Mouse (Mus musculus) embryonic facial prominence, embryonic 10.5 days (tissue): ENCODE data around the gene Xbp1. TPM values are rescaled to one million over a fixed set of nuclear protein-coding genes. Genes with fewer than 3 reads are reported as not detected.

Experiments
- DNase-seq: peaks from one replicate; pipeline ENCODE4 v3.0.0-alpha.2; 2017; ENCODE audit warnings: low spot score
- H3K27ac ChIP-seq: fragments of 300-500 bp; sonication (generic); replicated peaks from 2 replicates; pipeline ENCODE4 v1.5.1; 2016; ENCODE audit warnings: mild to moderate bottlenecking
- H3K27me3 ChIP-seq: fragments of 300-500 bp; sonication (generic); replicated peaks from 2 replicates; pipeline ENCODE4 v1.6.1; 2016; ENCODE audit warnings: low read depth, mild to moderate bottlenecking; ENCODE audit not compliant: poor library complexity, severe bottlenecking
- H3K36me3 ChIP-seq: fragments of 300-500 bp; sonication (generic); replicated peaks from 2 replicates; pipeline ENCODE4 v1.6.1; 2016; ENCODE audit warnings: mild to moderate bottlenecking, moderate library complexity
- H3K4me1 ChIP-seq: fragments of 300-500 bp; sonication (generic); 2 replicates; pipeline ENCODE4 v1.6.1; 2016
- H3K4me3 ChIP-seq: fragments of 300-500 bp; sonication (generic); 2 replicates; pipeline ENCODE4 v1.5.1; 2016; ENCODE audit warnings: mild to moderate bottlenecking, moderate library complexity
- H3K9me3 ChIP-seq: fragments of 300-500 bp; sonication (generic); 2 replicates; pipeline ENCODE4 v1.6.1; 2016; ENCODE audit warnings: mild to moderate bottlenecking
- WGBS: fragments of 180-500 bp; shearing (Covaris S2); methylation state at CpG from one replicate; pipeline ENCODE4 v1.1.7; 2016; 5-methylcytosine and 5-hydroxymethylcytosine counted together
- polyA plus RNA-seq: library from polyadenylated mRNA; unstranded; fragments of >200 nt; fragmentation: Nextera tagmentation; extraction: Ambion mirVana; gene quantifications from 2 replicates; pipeline ENCODE4 v1.2.1, GENCODE M21; 2016

Xbp1 gene
- polyA plus RNA-seq, 1 experiment from 2014 or later: 119 TPM

- Histone ChIP-seq H3K27me3 (no peaks in the 10 kb centered on the region), H3K9me3 (no peaks in the 10 kb centered on the region), H3K36me3 (no peaks in the 10 kb centered on the region), H3K4me1 (peaks cover 20% of the 10 kb centered on the region), H3K4me3 (no peak overlapping the region), H3K27ac (no peak overlapping the region)
- DNase-seq: no peak
- 64% methylated on average over 12 of the region's 12 CpGs for WGBS
Observed at GRCm38 (mm10) chr11:5495286-5495832, 25.1 kb upstream of the Xbp1 start.

GRCm38 (mm10) chr11:5495906-5496305, 24.6 kb upstream of the Xbp1 start:
- WGBS: 80% methylated on average over 5 of the region's 5 CpGs
- no peaks in the 10 kb centered on the region for H3K36me3 ChIP-seq
- no peaks in the 10 kb centered on the region for H3K27me3 ChIP-seq
- DNase-seq: no peak
- H3K9me3 ChIP-seq: no peaks in the 10 kb centered on the region
- no peak overlapping the region for H3K27ac ChIP-seq
- no peak overlapping the region for H3K4me3 ChIP-seq
- H3K4me1 ChIP-seq: peaks cover 20% of the 10 kb centered on the region

DNA sequence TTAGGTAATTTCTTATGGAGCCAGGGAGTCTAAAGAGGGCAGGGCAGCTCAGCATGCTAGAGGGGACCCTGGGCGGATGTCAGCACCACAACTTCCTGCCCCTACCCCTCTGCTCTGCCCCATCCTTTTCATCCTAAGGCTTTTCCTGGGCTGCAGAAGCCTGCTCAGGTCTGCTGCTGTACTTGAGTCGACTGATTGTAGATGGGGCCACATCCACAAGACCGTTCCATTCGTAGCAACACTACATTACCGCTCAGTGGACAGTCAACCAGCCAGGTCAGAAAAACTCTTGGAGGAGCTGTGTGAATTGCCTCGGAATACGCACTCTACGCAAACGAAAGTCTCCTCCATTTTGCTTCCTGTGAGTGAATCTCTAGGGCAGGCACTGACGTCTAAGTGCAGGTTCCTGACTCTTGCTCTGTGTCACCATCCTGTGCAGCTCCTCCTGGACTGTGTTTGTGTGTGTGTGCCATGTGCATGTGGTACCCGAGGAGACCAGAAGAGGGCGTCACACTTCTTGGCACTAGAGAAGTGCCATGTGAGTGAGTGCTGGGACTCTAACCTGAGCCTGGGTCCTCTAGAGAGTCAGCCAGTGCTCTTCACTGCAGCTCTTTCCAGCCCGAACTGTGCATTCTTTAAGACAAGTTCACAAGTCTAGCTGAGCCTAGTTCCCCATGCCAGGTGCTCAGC, 23.8 kb upstream of the Xbp1 start:
- no peaks in the 10 kb centered on the region for H3K27me3 ChIP-seq
- no peak overlapping the region for H3K4me3 ChIP-seq
- H3K27ac ChIP-seq: no peak overlapping the region
- peaks cover 18% of the 10 kb centered on the region for H3K4me1 ChIP-seq
- H3K9me3 ChIP-seq: no peaks in the 10 kb centered on the region
- no peak for DNase-seq
- H3K36me3 ChIP-seq: no peaks in the 10 kb centered on the region
- WGBS: 93% methylated on average over 13 of the region's 13 CpGs

- H3K4me1 ChIP-seq: peaks cover 13% of the 10 kb centered on the region
- no peak overlapping the region for H3K4me3 ChIP-seq
- H3K9me3 ChIP-seq: no peaks in the 10 kb centered on the region
- H3K27me3 ChIP-seq: no peaks in the 10 kb centered on the region
- no peak for DNase-seq
- no peaks in the 10 kb centered on the region for H3K36me3 ChIP-seq
- H3K27ac ChIP-seq: no peak overlapping the region
- 77% methylated on average over 9 of the region's 9 CpGs for WGBS
Observed at GRCm38 (mm10) chr11:5498422-5498821, 22.0 kb upstream of the Xbp1 start.

GRCm38 (mm10) chr11:5498931-5499661, 21.4 kb upstream of the Xbp1 start:
- no peak for DNase-seq
- no peaks in the 10 kb centered on the region for H3K27me3 ChIP-seq
- no peaks in the 10 kb centered on the region for H3K9me3 ChIP-seq
- peaks cover 8% of the 10 kb centered on the region for H3K4me1 ChIP-seq
- H3K4me3 ChIP-seq: no peak overlapping the region
- 0 out of 2 replicates have a peak overlapping the region, but pooled peaks have one; percentile 30 for H3K27ac ChIP-seq
- 72% methylated on average over 13 of the region's 13 CpGs for WGBS
- H3K36me3 ChIP-seq: no peaks in the 10 kb centered on the region

DNA sequence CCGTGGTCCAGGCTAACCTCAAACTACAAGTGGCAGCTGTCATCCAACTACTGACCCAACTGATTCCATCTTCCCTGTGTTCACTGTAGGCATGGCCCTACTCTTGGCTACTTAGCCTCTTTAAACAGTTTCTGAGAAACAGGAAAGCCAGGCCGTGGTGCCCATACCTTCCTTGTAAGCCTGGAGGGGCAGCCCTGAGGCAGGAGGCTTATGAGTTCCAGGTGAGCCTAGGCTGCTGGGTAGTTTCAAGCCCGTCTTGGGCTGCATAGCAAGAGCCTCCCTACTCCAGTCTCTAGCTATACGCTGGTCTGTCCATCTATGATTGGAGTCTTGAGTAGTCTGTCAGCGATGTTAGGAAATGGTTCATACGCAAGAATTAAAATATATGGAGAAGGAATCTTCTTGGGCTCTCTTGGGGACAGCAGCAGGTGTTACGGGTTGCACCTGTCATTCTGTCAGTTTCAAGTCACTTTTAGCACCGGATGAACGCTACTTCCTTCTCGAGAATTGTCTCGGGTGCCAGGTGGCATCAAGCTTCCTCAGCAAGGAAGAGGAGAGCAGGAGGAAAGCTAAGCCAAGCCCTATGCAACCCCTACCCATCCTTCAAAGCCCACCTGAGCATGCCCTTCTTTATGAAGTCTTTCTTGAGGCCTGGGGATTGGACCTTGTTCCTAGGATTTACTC, 20.4 kb upstream of the Xbp1 start:
- no peak for DNase-seq
- Histone ChIP-seq H3K36me3 (no peaks in the 10 kb centered on the region), H3K27ac (no peak overlapping the region), H3K9me3 (no peaks in the 10 kb centered on the region), H3K4me1 (peaks cover 10% of the 10 kb centered on the region), H3K27me3 (no peaks in the 10 kb centered on the region), H3K4me3 (no peak overlapping the region)
- 89% methylated on average over 11 of the region's 11 CpGs for WGBS

GRCm38 (mm10) chr11:5500903-5501741, 19.3 kb upstream of the Xbp1 start:
- no peak for DNase-seq
- Histone ChIP-seq H3K27me3 (no peaks in the 10 kb centered on the region), H3K4me1 (peaks cover 20% of the 10 kb centered on the region), H3K27ac (no peak overlapping the region), H3K4me3 (no peak overlapping the region), H3K36me3 (no peaks in the 10 kb centered on the region), H3K9me3 (no peaks in the 10 kb centered on the region)
- 78% methylated on average over 13 of the region's 13 CpGs for WGBS

DNA sequence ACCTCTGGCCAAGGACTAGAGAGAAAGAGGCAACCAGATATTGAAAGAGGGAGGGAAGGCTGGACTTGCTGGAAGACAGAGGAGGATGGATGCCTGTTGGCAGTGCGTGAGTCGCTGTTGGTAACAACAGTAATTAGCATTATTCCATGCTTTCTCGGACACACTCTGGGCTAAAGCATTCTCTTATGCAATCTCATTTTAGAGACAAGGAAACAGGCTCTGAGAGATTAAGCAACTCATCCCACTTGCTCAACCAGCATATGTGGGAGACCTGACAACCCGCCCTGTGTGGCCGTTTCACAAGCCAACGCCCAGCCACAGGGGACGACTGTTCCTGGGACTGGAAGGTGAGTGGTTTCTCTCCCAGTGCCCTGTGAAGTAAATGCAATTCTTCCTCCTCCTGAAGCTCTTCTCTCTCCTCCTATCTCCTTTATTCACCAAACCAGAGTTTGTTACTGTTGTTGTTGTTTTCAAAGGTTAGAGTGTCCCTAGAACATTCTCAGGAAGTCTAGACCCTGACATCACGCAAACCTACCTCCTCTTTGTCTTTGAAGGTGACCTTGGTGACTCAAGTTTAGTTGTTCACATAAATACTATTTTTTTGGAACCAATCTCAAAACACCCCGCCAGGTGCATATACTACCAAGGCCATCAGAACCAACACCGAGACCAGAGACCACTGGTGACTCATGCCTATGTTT, 18.0 kb upstream of the Xbp1 start:
- Histone ChIP-seq H3K4me3 (no peak overlapping the region), H3K27ac (no peak overlapping the region), H3K27me3 (no peaks in the 10 kb centered on the region), H3K4me1 (peaks cover 22% of the 10 kb centered on the region), H3K9me3 (no peaks in the 10 kb centered on the region), H3K36me3 (no peaks in the 10 kb centered on the region)
- WGBS: 89% methylated on average over 10 of the region's 10 CpGs
- no peak for DNase-seq

GRCm38 (mm10) chr11:5505856-5506575, 14.4 kb upstream of the Xbp1 start:
- no peaks in the 10 kb centered on the region for H3K36me3 ChIP-seq
- peak; percentile 45 for DNase-seq
- no peaks in the 10 kb centered on the region for H3K27me3 ChIP-seq
- 28% methylated on average over 18 of the region's 18 CpGs for WGBS
- H3K27ac ChIP-seq: peak overlapping the region; percentile 55
- no peaks in the 10 kb centered on the region for H3K9me3 ChIP-seq
- H3K4me1 ChIP-seq: peaks cover 15% of the 10 kb centered on the region
- H3K4me3 ChIP-seq: peak overlapping the region; percentile 36

DNA sequence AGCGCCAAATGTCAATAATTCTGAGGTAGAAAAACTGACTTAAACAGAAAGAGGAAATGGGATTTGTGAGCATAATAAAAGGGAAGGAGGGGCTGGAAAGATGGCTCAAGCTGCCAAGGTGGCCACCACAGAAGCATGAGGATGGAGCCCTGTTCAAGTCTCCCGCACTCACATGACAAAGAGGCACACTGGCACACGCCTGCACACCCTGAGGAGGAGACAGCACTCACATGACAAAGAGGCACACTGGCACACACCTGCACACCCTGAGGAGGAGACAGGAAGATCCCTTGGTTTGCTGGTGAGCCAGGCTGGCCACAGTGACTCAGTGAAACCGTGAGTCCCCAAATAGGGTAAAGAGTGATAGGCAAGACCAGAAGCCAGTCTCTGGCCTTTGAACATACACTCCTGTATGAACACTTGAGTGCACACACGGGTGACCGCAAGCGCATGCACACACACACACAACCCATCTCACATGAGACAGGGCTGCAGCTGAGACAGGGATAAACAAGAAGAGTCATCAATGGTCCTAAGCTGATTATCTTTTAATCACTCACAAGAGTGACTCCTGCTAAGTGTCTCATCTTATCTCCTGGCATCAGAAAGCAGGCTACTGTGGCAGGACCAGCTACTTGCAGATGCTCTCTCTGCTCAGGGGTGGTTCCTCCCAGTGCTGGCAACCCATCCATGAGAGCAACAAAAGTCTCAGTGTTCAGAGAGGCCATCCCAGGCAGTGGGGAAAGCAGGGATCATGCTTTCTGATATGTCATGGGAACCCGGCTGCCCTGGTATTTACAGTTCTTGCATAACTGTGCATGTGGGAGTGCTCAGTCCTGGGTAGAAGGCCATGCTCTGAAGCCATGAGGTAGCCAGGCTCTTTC, 11.0 kb upstream of the Xbp1 start:
- WGBS: 88% methylated on average over 8 of the region's 8 CpGs
- no peak for DNase-seq

More for the DNA sequence above, 11.0 kb upstream of the Xbp1 start:
- Histone ChIP-seq H3K27me3 (no peaks in the 10 kb centered on the region), H3K36me3 (no peaks in the 10 kb centered on the region), H3K9me3 (no peaks in the 10 kb centered on the region), H3K27ac (no peak overlapping the region), H3K4me1 (peaks cover 15% of the 10 kb centered on the region), H3K4me3 (no peak overlapping the region)
